Mouse (Mus musculus): Measurements from ENCODE around the gene Smpd3.
"Not testable (repeated sequence)": the region's sequence is repeated elsewhere in the genome, so short reads cannot be mapped to it uniquely, and the experiment has no call there.

The Smpd3 gene

DNA sequence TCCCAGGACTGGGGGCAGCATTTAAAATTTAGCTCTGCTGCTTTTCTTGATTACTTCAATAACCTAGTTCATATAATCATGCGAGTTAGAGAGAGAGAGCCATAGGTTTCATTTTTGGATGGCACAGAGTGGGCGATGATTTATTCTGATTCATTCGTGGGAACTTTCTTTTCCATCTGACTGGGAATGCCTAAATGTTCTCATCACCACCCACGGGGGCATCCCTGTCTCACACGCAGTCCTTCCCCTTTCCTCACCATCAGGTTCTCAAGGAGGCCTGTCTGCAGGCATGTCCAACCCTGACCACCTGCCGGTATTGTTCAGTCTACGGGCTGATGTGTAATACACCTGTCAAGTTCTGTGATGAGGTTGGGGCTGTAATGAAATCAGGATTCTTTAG lies 16.4 kb downstream of the Smpd3 start:
- no peak for DNase-seq

DNA sequence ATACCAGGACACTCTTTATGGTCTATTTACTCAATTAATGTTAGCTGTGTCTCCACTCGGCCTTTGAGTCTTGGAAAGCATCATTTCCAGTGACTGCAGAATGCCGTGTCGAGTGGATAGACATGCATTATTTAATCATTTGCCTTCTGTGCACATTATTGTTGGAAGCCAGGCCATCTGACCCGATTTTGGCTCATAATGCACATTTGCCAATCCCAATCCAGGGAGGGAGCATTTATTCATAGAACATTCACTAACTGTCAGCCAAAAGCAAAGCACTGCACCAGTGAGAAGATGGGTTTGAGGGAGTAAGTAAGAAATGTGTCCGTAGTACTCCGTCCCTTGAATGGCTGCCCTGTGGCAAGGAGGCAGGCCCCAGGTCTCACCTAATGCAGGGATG lies 17.8 kb downstream of the Smpd3 start:
- DNase-seq = no peak

DNA sequence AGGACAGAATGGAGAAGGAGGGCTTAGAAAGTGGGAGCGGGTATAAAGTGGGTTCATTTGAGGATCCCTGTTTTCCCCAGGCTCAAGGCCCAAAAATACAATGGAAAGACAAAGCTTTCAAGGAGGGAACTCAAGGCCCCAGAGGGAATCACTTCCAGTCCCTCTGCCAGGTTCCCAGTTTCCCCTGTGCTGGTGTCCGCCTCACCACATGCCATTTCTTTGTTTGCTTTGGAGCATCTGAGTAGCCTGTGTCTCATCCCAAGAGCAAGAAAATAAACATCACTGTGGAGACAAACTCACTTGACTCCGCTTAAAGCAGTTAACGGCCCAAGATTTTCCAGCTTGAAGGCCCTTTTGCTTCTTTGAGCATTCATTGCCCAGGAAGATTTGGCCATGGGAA lies 20.7 kb downstream of the Smpd3 start:
- no peak for DNase-seq

DNA sequence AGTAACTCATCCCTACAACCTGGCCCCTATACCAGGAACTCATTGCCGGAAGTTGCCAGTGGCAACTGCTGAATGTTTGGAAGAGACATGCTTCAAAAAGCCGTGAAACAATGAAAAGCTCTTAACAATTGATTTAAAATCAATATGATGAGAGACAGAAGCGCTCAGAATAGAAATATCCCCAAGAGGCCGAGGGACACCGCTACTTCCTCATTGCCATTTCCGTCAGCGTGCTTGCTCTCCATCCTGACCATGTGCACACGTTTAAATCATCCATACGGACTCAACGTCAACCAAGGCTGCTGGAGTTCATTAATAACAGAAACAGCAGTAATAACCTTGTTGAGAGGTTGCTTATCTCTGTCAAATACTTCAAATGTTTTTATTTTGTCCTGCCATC lies 21.3 kb downstream of the Smpd3 start:
- DNase-seq = no peak

DNA sequence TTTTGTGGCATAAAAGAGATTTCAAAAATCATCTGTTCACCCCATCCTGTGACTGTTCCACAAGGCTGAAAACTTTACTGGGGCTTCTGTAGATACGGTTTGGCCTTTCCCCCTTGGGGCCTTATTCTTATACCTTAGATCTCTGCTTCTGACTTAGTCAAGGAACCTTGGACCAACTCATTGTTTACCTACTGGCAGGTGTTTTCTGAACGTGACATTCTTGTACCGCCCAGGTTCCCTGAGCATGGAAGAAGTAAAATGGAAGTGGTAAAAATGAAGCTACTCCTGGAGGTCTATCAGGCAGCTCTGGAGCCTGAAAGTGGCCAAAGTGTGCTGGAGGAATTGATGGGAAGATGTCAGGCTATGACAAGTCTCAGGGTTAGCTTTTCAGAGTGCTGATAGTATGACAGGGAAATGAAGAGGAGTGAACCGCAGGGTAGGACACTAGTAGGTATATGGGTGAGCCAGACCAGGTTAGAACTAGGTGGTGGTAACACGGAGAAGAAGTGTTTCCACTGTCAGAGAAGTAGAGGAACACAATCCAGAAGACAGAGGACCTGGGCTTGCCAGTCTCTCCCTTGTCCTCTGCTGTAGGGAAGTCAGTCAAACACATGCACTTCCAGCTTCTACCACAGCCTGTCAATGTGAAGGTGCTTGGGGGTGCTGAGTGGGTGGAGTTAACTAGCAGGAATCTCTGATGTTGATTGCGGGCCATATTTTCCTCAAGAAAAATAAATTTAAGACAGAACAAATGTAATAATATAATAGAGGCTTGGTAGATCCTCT lies 22.2 kb downstream of the Smpd3 start:
- no peak for DNase-seq

DNA sequence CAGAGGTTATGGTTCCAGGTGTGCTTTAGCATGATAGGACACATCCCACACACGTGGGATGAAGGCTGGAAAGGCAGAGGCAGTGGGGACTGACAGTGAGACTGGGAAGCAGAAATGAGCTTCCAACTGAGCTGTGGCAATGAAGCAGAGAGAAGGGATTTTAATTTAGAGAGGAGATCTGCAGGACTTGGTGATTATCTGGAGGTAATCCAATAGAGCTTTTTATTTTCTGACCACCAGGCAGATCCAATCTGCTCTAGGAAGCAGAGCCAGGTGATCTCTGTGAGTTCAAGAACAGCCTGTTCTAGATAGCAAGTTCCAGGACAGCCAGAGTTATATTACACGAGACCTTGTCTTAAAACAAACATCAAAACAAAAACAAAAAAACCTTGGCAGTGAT lies 24.0 kb downstream of the Smpd3 start:
- no peak for DNase-seq

DNA sequence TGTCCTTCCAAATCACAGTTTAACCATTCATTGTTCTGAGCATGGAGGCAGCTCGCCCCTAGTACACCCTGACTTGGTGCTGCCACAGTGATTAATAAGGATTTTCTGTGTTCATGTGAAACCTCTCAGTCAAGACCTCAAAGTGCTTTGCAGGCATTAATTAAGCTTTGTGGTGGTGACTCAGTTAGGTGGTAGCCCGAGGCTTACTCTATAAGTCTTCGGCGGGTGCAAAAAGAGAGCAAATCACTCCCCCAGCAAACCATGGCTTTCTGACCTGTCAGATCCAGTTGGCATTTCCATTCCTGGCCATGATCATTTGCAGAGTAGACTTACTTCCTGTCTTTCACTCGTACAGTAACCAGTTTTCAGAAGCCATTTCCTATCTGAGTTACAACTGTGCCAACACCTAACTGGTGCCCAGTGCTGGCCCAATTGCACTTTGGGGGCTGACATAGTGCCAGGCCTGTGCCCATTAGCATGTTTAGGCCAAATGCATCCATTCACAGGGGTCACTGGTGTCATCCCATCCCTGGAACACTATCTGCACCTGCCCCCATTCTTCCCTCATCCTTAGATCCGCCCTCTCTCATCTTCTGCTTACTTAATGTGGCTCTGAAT lies 24.6 kb downstream of the Smpd3 start:
- no peak for DNase-seq

DNA sequence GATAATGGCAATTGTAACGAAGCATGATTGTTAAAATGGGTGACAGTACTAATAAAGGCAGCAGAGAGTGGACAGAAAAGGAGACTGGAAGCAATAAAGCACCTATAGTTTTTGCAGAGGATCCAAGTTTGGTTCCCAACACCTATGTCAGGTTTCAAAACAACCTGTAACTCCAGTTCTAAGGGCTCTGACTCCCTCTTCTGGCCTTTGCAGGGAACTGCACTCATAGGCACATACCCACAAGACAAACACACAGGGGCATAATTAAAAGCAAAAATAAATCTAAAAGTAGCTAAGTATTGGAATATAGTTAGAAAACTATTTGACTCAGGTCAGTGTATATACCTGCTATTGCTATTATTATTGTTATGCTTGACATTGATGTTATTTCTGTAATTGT lies 25.8 kb downstream of the Smpd3 start:
- DNase-seq = no peak

DNA sequence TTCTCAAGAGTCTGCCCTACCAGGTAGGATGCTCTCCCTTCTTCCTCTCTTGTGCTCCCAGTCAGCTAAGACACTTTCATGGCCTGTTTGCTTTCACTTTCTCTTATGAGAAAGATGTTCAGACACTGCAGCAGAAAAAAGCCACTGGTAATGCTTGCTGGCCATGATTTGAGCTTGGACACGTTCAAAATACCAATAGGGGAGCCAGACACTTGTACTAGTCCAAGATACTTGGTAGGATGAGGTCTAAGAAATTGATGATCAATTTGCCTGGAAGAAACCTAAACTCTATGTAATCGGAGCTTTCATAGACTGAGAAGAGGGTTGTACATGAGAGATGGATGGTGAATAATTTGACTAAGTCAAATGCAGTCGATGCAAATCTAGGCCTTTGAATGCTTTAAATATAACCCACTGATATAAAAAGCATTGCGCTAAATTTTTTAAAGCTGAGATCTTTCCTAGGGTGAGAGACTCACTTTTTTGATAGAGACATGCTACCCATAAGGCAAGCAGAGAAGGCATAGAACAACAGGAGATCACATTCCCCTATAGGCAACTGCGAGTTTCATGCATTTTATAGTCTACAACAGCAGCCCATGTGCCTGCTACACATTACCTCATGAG lies 27.6 kb downstream of the Smpd3 start:
- DNase-seq = no peak

DNA sequence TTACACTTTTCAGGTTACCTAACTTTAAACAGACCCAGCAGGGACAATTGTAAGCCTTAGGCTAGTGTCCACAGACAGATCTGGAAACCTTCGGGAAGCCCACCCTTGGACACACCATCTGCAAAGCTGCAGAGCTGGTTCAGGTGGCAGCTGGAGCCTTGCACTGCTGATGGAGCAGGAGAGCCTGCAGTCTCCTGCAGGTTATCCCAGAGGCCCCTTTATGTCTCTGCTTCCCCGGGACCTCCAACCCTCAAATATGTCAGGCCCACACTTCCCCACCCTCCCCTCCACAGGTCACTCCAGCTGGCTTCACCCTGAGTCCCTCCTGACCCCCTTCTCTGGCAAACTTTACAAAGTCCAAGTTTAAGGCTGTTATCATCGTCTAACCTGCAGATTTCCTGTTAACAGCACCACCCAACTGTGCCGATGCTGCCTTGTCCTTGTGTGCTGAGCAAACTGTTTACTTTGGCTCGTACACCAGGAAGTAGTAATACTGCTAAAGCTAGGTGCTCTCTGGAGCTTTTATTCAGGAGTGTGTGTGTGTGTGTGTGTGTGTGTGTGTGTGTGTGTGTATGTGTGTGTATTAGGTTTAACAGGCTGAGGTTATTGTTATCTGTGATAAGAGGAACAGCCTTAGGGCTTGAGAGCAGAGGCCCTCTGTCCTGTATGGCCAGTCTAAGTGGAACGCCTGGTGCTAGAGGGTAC lies 29.6 kb downstream of the Smpd3 start:
- not testable (repeated sequence) for DNase-seq

DNA sequence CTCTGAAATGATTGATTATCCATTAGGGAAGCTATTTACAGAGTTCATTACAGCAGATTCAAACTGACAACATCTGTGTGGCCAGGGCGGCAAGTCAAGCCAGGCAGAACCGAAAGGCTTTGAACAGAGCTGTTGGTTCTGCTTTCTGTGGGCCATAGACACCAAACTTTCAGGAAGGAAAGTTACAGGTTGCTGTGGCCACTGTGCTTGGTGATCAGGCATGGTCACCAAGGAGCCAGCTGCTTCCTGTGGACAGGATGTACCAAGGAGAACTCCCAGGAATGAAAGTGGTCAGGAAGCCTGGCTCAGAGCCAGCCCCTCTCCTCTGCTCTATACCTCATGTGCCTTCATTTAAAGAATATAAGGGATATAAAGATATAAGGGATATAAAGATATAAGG lies 30.2 kb downstream of the Smpd3 start:
- DNase-seq = no peak

DNA sequence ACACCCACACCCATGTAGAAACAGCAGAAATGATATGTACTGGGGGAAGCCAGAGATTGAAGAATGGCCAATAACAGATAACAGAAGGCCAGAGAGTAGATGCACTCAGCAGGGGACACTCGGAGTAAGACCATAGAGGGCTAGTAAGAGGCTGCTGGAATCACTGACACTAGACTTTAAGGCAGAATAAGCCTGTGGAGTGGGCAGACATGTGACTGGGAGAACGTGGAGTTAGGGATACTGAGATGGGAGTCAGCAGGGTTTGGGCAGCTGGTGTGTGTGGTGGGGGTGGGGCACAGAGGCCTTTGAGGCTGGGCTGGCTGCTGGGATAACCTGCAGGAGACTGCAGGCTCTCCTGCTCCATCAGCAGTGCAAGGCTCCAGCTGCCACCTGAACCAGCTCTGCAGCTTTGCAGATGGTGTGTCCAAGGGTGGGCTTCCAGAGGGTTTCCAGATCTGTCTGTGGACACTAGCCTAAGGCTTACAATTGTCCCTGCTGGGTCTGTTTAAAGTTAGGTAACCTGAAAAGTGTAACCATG lies 31.0 kb downstream of the Smpd3 start:
- not testable (repeated sequence) for DNase-seq

DNA sequence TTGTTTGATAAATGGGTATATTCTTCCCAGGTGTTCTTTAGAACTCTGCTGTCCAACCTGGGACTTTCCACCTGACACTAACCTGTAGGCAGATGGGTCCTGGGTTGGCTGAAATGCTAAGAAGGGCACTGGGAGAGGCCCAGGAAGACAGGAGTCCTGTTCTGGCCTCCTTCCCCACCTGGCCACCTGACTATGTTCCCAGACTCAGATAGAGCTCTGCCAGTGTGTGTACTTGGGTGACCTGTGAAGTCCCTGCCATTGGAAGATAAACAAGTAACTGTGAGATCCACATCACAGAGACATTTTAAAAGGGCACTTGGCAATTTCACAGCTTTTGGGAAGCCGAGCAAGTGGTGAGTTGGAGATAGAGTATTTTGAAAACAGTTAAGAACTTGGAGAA lies 31.7 kb downstream of the Smpd3 start:
- DNase-seq = no peak

DNA sequence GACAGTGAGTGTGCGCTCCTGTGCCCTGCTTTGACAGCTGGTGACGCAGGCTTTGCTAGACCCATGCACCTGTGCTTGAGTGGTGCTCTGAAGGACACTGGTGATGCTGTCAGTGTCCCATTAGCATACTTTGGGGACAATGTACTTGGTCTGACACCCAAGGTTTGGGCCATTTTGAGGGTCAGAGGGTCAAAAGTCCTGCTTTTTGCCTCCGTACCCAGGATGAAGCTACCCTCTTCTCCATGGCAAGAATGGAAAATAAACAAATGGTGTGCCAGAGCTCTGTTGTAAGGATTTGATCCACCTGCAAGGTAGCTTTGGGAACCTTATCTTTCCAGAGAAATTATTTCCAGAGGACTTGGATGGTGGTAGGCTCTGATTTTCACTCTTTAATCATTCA lies 32.5 kb downstream of the Smpd3 start:
- no peak for DNase-seq

DNA sequence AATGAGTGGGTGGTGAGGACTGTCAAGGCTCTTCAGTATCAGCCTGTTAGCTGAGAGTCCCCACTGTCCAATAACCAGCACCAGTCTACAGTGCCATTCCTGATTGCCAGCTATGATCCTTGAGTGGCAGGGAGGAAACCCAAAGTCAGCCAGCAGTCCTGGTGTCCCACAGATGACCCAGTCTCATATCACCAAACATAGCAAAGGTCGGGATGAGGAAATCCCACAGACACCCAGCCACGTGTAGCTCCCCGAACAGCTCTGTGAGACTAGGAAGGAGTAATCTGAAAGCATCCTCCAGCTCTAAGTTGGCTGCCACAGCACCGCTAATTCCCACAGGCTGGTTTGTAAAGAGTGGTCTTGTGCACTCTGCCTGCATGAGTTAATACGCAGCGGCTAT lies 33.5 kb downstream of the Smpd3 start:
- no peak for DNase-seq

DNA sequence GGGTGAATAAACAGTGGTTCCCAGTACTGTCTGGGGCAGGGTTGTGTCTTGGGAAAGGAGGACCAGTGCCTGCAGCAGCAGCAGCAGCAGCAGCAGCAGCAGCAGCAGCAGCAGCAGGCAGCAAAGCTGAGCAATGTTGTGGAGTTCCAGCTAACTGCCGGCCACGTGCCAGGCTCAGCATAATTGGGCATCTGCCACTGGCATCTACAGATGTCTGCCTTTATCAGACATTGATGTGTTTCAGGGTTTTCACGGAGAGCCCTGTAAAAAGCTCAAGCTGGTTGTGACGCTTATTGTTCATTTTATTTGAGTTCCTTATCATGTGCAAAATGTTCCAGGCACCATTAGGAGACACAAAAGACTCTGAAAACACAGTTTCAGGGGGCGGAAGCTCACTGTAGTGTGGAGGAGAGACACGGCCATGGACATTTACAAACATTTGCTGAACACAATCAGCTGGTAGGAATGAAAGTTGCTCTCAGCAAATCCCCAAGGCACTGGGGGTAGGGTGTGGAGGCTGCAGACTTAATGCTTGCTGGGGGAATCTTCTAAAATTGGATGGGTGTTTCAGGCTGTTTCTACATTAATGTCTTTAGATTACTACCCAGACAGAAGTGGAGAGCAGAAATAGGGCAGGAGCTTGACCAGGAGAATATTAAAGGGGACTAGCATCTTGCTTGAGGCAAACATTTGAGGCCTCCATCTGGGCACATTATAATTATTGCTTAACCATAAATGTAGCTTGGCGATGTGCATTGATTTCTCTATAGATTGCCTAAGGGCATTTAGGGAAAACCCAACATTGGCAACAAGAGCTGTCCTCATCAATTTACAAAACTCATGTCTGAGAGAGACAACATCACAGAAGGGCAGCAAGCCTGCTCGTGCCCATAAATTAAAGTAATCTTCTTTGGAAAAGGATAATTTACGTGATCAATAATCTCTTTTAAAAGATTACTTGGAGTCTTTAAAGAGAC lies 36.8 kb downstream of the Smpd3 start:
- peak; percentile 71 for DNase-seq

DNA sequence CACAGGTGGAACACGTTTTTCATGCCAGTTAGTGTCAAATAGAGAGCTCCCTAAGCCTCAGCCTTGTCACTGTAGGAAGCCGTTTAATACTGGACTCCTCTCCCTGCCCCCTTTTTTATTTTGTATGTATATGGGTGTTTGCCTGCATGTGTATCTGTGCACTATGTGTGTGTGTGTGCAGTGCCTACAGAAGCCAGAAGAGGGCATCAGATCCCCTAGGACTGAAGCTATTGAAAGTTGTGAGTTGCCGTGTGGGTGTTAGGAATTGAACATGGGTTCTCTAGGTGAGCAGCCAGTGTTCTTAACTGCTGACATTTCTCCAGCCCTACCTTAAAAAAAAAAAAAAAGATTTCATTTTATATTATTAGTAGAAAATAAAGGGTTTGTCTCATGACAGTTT lies 38.1 kb downstream of the Smpd3 start:
- DNase-seq = no peak

DNA sequence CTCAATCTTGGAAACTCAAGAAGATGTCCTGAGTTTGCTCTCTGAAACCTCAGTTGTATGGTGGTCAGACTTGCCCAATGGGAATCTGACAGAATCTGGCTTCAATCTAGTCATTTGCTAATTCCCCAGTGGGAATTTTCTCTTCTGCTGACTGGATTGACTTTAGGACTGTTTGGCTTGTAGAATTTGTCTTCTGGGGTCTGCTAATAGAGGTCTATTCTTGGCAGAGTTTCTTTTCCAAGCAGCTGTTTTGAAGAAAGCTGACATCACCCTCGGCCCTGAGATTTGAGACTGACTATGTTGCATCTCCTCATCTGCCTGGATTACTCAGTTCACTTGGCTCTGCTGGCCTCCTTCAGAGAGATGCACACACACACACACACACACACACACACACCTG lies 38.9 kb downstream of the Smpd3 start:
- no peak for DNase-seq

DNA sequence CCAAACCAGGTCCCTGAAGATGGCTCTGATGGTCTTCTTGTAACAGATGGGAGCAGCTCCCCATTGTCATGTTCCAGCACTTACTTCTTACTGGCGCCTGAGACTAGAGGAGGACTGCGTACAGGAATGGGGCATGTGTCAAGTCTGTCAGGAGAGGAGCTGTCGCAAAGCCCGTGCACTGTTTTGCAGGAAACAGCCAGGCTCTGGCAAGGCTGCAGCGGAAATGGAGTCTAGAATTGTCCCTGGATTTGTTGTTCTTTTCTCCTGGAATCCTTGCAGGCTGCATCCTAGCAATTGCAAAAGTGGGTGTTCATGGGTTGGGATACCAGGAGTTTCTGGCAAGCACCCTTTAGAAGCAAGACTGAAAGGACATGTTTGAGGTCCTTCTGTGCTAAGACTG lies 39.5 kb downstream of the Smpd3 start:
- DNase-seq = no peak

DNA sequence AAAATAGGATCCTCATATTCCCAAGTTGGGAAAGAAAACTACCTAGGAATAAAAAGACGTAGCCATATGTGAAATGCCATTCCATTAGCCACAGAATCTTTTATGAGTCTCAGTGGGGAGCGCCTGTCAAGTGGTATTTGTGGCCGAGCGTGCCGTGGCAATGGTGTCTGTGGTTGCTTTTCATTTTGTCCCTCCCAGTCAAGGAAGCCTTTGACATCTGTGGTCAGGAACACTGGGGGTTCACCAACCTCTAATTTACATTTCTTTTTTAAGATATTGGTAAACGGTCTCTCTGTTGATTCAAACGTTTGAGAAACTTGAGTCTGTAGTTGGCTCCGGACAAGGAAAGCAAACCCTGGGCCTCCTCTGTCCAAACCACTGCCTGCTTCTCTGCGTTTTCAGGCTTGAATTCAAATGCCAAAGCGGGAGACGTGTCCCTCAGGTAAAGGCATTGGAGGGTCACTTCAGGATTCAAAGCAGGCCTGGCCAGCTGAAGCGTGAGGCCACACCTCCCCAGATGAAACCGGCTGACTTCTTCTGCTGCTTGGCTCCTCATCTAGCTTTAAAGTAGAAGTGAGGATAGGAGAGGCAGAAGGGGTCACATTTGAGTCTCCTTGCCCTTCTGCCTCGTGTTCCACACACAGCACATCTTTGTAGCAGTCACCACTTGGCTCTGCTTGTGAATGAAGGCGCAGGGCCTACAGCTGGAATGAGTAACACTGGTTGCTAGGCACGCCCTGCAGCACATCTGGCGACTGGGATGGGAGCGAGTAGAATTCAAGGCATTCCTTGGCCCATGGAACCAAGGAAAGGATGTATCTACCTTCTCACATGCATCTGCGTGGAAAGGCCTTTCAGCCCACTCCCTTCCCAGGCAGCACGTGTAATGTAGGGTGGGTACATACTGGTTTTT lies 45.0 kb downstream of the Smpd3 start:
- no peak for DNase-seq

DNA sequence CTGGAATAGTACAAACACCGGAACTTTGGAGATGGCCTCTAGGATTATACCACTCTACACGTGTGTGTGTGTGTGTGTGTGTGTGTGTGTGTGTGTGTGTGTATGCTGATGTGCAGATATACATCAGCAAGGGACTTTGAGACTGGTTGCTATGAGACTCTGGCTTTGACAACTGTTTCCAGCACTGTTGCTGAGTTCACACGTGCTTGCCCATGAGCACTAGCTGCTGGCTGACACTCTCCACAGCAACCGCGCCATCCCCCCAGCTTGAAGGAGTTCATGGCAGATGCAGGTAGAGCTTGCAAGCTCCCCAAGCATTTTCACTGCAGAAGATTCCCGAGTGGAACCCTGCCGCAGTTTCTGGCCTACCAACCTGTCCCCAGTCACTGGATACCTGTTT lies 48.3 kb downstream of the Smpd3 start:
- DNase-seq = peak; percentile 23

All from layer of hippocampus, adult 9-11 months (tissue).